Mouse (Mus musculus) olfactory bulb, adult 2 months (tissue): ENCODE data around the gene Htra2.

Experiments used
- CTCF ChIP-seq: fragments of 200-500 bp; IDR thresholded peaks from 2 replicates; pipeline ENCODE4 v1.5.1; 2012; ENCODE audit warnings: low read depth, mild to moderate bottlenecking, low read length, moderate library complexity; ENCODE audit not compliant: insufficient read depth
- POLR2A ChIP-seq: fragments of 200-500 bp; IDR thresholded peaks from 2 replicates; pipeline ENCODE4 v1.6.1; 2012; ENCODE audit warnings: mild to moderate bottlenecking, low read depth, low read length, moderate library complexity; ENCODE audit not compliant: insufficient read depth

DNA sequence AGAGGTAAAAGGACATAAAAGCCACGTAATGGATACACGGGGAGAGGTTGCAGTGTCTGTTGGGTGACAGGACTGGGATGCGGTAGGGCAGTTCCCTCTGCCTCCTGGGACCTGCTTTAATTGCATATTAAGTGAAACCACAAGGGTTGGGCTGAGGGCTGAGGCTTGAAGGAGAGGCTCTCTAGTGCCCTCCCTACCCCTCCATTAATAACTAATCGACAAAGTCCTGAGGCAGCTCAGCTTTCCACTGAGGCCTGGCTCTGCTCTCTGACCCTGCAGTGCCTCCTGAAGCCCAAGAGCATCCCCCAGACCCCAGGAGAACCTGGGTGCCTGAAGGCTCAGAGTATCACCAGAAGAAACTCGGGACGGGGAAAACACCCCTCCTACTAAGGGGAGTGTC lies 29.4 kb upstream of the Htra2 start:
- TF ChIP-seq CTCF, result no peak
- TF ChIP-seq POLR2A, result no peak
